Mouse (Mus musculus) forebrain, embryonic 15.5 days (tissue): Measurements from ENCODE around the gene Nrk. TPM values are rescaled to one million over a fixed set of nuclear protein-coding genes. Genes with fewer than 3 reads are reported as not detected.

Experiments used
- ATAC-seq: fragments of 200-750 bp; cut with Nextera tagmentation; replicated peaks from 2 replicates; pipeline ENCODE4 v1.8.0; 2017; ENCODE audit warnings: mild to moderate bottlenecking, moderate TSS enrichment, moderate library complexity
- H3K27ac ChIP-seq: fragments of 300-500 bp; sonication (generic); replicated peaks from 2 replicates; pipeline ENCODE4 v1.5.1; 2015; ENCODE audit warnings: mild to moderate bottlenecking, inconsistent platforms
- H3K27me3 ChIP-seq: fragments of 300-500 bp; sonication (generic); 2 replicates; pipeline ENCODE4 v1.6.1; 2015; ENCODE audit warnings: inconsistent platforms
- H3K36me3 ChIP-seq: fragments of 300-500 bp; sonication (generic); 2 replicates; pipeline ENCODE4 v1.6.1; 2015; ENCODE audit warnings: mild to moderate bottlenecking, inconsistent platforms
- H3K4me1 ChIP-seq: fragments of 300-500 bp; sonication (generic); 2 replicates; pipeline ENCODE4 v1.6.1; 2015; ENCODE audit warnings: inconsistent platforms
- H3K4me2 ChIP-seq: fragments of 300-500 bp; sonication (generic); replicated peaks from 2 replicates; pipeline ENCODE4 v1.6.1; 2015; ENCODE audit warnings: mild to moderate bottlenecking, inconsistent platforms
- H3K4me3 ChIP-seq: fragments of 300-500 bp; sonication (generic); 2 replicates; pipeline ENCODE4 v1.5.1; 2015; ENCODE audit warnings: mild to moderate bottlenecking, inconsistent platforms
- H3K9ac ChIP-seq: fragments of 300-500 bp; sonication (generic); replicated peaks from 2 replicates; pipeline ENCODE4 v1.6.1; 2015; ENCODE audit warnings: mild to moderate bottlenecking, inconsistent platforms
- H3K9me3 ChIP-seq: fragments of 300-500 bp; sonication (generic); 2 replicates; pipeline ENCODE4 v1.6.1; 2016; ENCODE audit warnings: inconsistent platforms
- WGBS: fragments of 180-500 bp; shearing (Covaris S2); methylation state at CpG from one replicate; pipeline ENCODE4 v1.1.7; 2015; ENCODE audit warnings: mixed read lengths; 5-methylcytosine and 5-hydroxymethylcytosine counted together
- polyA plus RNA-seq: library from polyadenylated mRNA; unstranded; fragments of >200 nt; fragmentation: Nextera tagmentation; extraction: Ambion mirVana; gene quantifications from 2 replicates; pipeline ENCODE4 v1.2.1, GENCODE M21; 2015

Gene Nrk
- polyA plus RNA-seq, 1 experiment from 2014 or later = 0.78 TPM

GRCm38 (mm10) chrX:139037666-139038065 lies 123.4 kb downstream of the Nrk start:
- Histone ChIP-seq H3K27me3 (no peaks in the 10 kb centered on the region), H3K9ac (no peak overlapping the region), H3K4me2 (no peak overlapping the region), H3K27ac (no peak overlapping the region), H3K9me3 (no peaks in the 10 kb centered on the region), H3K4me3 (no peak overlapping the region), H3K36me3 (no peaks in the 10 kb centered on the region), H3K4me1 (no peaks in the 10 kb centered on the region)
- 94% methylated on average over 1 of the region's 1 CpGs for WGBS
- no peak for ATAC-seq

GRCm38 (mm10) chrX:139039314-139039713 lies 125.1 kb downstream of the Nrk start:
- H3K9me3 ChIP-seq = no peaks in the 10 kb centered on the region
- H3K9ac ChIP-seq = no peak overlapping the region
- 75% methylated on average over 2 of the region's 2 CpGs for WGBS
- ATAC-seq = no peak
- no peaks in the 10 kb centered on the region for H3K27me3 ChIP-seq
- H3K4me2 ChIP-seq = no peak overlapping the region
- H3K27ac ChIP-seq = no peak overlapping the region
- H3K36me3 ChIP-seq = no peaks in the 10 kb centered on the region
- no peak overlapping the region for H3K4me3 ChIP-seq
- H3K4me1 ChIP-seq = no peaks in the 10 kb centered on the region

GRCm38 (mm10) chrX:139041148-139041547 lies 126.9 kb downstream of the Nrk start:
- no peaks in the 10 kb centered on the region for H3K4me1 ChIP-seq
- WGBS = 88% methylated on average over 1 of the region's 1 CpGs
- H3K9ac ChIP-seq = no peak overlapping the region
- H3K36me3 ChIP-seq = no peaks in the 10 kb centered on the region
- no peak for ATAC-seq
- H3K4me2 ChIP-seq = no peak overlapping the region
- no peaks in the 10 kb centered on the region for H3K9me3 ChIP-seq
- no peak overlapping the region for H3K27ac ChIP-seq
- H3K27me3 ChIP-seq = no peaks in the 10 kb centered on the region
- H3K4me3 ChIP-seq = no peak overlapping the region

- no peak for ATAC-seq
- Histone ChIP-seq H3K27me3 (no peaks in the 10 kb centered on the region), H3K27ac (no peak overlapping the region), H3K9ac (no peak overlapping the region), H3K9me3 (no peaks in the 10 kb centered on the region), H3K4me3 (no peak overlapping the region), H3K4me1 (no peaks in the 10 kb centered on the region), H3K4me2 (no peak overlapping the region), H3K36me3 (no peaks in the 10 kb centered on the region)
- 76% methylated on average over 1 of the region's 1 CpGs for WGBS
Observed at GRCm38 (mm10) chrX:139051976-139052375, 137.7 kb downstream of the Nrk start.

- no peak overlapping the region for H3K4me2 ChIP-seq
- H3K4me3 ChIP-seq = no peak overlapping the region
- no peaks in the 10 kb centered on the region for H3K36me3 ChIP-seq
- 87% methylated on average over 1 of the region's 1 CpGs for WGBS
- H3K9ac ChIP-seq = no peak overlapping the region
- no peaks in the 10 kb centered on the region for H3K9me3 ChIP-seq
- H3K27me3 ChIP-seq = no peaks in the 10 kb centered on the region
- ATAC-seq = no peak
- H3K4me1 ChIP-seq = no peaks in the 10 kb centered on the region
- no peak overlapping the region for H3K27ac ChIP-seq
Observed at GRCm38 (mm10) chrX:139053149-139053548, 138.9 kb downstream of the Nrk start.

Other genes with a start within 250 kb of the Nrk start
- not detected in 2 replicates for gene Serpina7, start 170.8 kb downstream of the Nrk start, polyA plus RNA-seq
- not detected in 2 replicates for gene 4930513O06Rik, start 171.8 kb downstream of the Nrk start, polyA plus RNA-seq